Mouse (Mus musculus): ENCODE results near the gene Suv39h2. TPM values are rescaled to one million over a fixed set of nuclear protein-coding genes. Genes with fewer than 3 reads are reported as not detected.

Gene Suv39h2
- total RNA-seq, 1 experiment from 2014 or later: 20.8 TPM

DNA sequence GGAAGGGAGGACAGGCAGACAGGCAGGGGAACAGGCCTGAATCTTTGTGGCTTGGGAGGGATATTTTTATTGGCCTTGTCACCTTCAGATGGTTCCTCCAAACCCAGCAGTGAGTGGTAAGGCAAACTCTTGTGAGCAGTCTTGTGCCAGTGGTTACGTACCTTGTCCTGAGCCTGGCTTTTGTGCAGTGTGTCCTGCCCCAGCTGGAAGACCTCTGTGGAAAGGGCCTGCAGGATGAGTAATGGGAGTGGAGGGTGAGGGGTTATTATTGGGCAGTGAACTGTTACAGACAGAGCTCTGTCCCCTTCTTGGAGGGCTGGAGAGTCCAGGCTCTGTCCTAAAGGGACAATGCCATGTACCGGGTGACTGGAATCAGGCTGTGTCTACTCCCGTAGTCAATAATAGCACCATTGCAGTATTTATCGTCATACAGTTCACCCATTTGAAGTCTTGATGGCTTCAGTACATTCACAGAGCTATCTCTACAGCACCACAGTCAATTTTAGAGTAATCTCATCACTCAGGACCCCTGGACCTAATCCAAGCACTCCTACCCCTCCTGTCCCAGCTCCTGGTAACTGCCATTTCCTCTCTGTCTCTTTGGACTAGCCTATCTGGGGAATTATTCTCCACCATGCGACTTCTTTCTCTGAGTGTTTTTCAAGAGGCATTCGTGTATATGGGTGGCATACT is 39.3 kb downstream of the Suv39h2 start:
- no peak for ATAC-seq (replicated peaks in 1 of 2; ENCODE audit: insufficient read depth in 1 of 2, low FRiP score in 2 of 2, low TSS enrichment in 1 of 2, low read depth in 1 of 2, poor library complexity in 2 of 2, severe bottlenecking in 2 of 2)

DNA sequence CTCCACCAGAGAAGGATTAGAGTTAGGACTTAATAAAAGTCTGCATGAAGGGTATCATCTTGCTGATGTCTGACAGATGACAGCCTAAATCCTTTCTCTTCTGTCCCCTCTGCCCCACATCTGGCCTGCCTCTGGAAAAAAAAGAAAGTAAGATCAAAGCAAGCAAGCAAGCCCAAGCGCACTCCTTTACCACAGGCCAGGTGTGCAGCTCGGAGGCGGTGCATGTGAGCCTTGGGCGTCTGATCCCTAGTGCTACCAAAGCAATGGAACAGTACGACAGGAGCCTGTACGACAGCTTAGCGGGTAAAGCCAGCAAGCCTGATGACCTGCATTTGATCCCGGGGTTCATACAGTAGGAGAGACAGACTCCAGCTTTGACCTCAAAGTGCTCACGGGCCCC is 43.9 kb downstream of the Suv39h2 start:
- no peak for ATAC-seq (replicated peaks in 1 of 2; ENCODE audit: insufficient read depth in 1 of 2, low FRiP score in 2 of 2, low TSS enrichment in 1 of 2, low read depth in 1 of 2, poor library complexity in 2 of 2, severe bottlenecking in 2 of 2)

DNA sequence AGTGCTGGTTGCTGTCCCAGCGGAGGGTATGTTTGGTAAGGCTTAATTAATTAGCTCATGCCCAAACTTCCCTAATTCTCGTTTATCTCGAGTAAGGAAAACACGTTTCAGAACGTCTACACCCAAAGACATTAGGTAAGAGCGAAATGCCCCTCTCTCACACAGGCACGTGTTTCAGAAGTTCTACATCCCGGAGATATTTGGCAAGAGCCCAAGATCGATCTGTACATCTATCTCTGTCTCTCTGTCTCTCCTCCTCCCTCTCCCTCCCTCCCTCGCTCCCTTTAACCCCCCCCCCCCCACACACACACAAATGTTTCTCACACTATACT is 50.3 kb downstream of the Suv39h2 start:
- ATAC-seq (replicated peaks in 1 of 2; ENCODE audit: insufficient read depth in 1 of 2, low FRiP score in 2 of 2, low TSS enrichment in 1 of 2, low read depth in 1 of 2, poor library complexity in 2 of 2, severe bottlenecking in 2 of 2): no peak

DNA sequence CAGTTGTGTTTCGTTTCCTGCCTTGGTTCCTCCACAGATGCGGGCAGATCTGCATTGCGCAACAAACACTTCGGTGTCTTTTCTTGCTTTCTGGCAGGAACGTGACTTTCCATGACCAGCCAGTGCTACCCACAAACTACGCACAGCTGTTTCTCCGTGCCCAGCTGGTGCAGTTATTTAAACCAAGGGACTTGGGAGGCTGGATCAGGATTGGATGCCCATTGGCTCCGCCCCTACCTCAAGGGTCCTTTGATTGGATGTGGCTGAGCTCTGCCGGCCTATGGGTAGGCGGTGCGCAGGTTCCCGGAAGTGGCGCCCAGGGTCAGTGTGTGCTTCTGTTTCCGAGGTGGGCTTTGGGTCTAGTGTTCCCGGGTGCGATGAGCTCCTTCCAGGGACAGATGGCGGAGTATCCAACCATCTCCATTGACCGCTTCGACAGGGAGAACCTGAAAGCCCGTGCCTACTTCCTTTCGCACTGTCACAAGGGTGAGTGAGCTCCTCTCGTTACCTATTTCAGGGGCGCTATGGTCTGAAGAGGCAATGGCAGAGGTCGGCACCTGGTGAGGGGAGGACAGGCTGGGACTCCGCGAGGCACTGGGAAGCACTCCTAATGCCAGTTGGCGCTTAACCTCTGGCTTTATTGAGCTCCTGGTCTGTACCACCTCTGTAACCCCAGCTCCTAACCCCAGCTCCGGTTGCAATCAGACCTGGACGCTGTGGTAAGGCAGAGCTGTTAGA is 50.8 kb downstream of the Suv39h2 start, which contains the start of gene Dclre1c:
Gene Dclre1c, plus strand, starts transcription at position 291 of the 738 bp plus-strand sequence.
- ATAC-seq (replicated peaks in 1 of 2; ENCODE audit: insufficient read depth in 1 of 2, low FRiP score in 2 of 2, low TSS enrichment in 1 of 2, low read depth in 1 of 2, poor library complexity in 2 of 2, severe bottlenecking in 2 of 2): peak; percentile 94 to 97

DNA sequence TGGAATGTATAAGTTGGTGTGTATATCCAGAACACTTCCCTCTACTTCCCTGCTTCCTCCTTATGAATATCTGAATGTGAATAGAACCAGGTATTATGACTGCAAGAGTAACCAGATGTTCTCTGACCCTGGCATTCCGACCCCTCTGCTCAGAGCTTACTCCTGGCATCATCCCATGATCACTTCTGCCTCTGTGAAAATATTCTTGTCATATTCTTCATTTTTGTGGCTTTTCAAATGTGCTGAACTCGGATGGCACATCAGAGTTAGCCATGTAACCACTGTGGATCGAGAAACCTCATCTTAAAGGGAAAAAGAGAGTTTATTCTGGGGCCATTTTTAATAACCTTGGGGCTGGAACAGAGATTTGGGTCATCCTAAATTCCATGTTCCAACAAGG is 52.3 kb downstream of the Suv39h2 start, which contains the start of gene Meig1:
Gene Meig1, minus strand, starts transcription at position 101 of the 400 bp plus-strand sequence.
- no peak for ATAC-seq (replicated peaks in 1 of 2; ENCODE audit: insufficient read depth in 1 of 2, low FRiP score in 2 of 2, low TSS enrichment in 1 of 2, low read depth in 1 of 2, poor library complexity in 2 of 2, severe bottlenecking in 2 of 2)

DNA sequence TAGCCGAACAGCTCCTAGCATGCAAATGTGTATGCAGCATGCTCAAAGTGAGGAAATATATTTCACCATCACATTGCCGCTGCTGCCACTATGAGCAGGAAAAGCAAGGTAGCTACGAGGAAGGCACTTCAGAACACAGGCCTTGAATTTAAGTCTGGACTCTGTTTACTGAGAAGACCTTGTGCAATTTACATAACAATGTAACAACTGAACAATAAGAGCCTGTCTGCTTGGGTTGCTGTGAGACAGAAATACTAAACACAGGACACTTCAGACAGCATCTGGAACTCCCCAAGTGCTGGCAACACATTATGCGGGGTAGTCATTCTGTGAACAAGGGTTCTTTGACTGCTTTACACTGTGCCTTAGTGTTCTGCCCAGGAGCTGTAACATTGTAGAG is 54.7 kb downstream of the Suv39h2 start:
- no peak for ATAC-seq (replicated peaks in 1 of 2; ENCODE audit: insufficient read depth in 1 of 2, low FRiP score in 2 of 2, low TSS enrichment in 1 of 2, low read depth in 1 of 2, poor library complexity in 2 of 2, severe bottlenecking in 2 of 2)

DNA sequence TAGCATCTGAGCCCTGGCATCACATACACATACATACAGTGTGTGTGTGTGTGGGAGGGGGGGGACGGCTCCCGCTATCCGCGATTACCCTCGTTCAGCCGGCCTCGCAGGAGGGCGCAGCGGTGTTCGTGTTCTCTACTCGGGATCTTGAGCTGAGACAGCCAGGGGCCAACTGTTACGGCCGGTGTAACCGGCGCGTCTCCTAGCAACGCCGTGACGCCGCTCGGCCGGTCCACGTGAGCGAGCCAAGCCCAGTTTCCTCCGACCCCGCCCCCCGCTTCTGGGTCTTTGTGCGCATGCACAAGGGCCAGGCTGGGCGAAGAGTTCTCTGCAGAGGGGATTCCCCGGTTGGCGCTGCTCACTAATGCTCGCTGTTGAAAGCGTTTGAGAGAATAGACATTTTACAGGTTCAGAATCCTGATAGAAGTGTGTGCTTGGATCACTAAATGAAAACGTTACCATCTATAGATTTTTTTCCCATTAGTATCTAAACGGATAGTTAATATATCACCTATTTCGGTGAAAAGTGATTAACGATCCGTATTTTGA is 55.9 kb downstream of the Suv39h2 start:
- ATAC-seq (replicated peaks in 1 of 2; ENCODE audit: insufficient read depth in 1 of 2, low FRiP score in 2 of 2, low TSS enrichment in 1 of 2, low read depth in 1 of 2, poor library complexity in 2 of 2, severe bottlenecking in 2 of 2): peak; percentile 72 to 86

DNA sequence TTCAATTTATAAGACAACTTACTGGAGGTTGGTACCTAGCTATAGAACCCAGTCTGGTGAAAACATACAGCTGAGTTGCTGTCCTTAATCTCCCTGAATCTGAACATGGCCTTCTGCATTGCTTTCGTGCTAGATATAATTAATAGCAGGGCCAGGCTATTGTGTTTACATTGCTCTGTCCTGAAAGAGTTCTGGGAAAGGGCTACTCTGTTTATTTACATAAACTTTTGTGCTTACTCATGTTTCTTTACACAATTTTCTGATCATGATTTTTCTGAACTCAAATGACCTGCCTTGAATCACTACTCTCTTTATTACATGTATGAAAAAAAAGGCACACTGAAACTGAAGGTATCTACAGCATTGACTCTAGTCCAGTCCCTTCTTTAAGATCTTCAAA is 59.2 kb downstream of the Suv39h2 start:
- ATAC-seq (replicated peaks in 1 of 2; ENCODE audit: insufficient read depth in 1 of 2, low FRiP score in 2 of 2, low TSS enrichment in 1 of 2, low read depth in 1 of 2, poor library complexity in 2 of 2, severe bottlenecking in 2 of 2): no peak

DNA sequence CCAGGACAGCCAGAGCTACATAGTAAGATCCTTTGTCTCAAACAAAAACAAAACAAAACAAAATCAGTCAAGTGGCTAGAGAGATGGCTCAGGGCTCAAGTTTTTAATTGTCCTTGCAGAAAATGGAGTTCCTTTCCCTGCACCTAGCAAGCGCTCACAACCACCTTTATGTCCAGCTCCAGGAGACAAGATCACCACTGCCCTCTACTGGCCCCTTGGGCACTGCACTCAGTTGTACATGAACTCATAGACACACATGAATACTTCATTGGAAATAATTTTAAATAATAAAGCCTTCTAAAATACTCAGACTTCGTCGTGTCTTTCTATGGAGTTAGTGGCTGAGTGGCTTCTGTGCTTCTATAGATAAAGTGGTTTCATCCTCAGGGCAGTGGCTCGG is 60.6 kb downstream of the Suv39h2 start:
- ATAC-seq (replicated peaks in 1 of 2; ENCODE audit: insufficient read depth in 1 of 2, low FRiP score in 2 of 2, low TSS enrichment in 1 of 2, low read depth in 1 of 2, poor library complexity in 2 of 2, severe bottlenecking in 2 of 2): no peak

DNA sequence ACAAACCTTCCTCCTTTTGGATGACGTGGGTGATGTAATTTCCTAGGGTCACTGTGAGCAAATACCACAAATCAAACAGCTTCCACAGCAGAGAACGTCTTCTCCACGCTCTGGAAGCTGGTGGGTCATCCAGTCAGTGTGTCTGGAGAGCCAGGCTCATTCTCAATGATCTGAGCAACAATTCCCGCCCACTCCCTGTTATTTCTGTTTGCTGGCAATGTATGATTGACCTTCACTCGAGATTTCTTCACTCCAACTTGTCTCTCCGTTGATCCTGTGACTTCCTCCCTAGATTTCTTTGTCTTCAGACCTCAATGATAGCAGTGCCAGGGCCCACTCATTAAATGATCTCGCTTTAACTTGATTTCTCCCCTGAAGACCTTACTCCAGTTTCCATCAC is 67.1 kb downstream of the Suv39h2 start:
- no peak for ATAC-seq (replicated peaks in 1 of 2; ENCODE audit: insufficient read depth in 1 of 2, low FRiP score in 2 of 2, low TSS enrichment in 1 of 2, low read depth in 1 of 2, poor library complexity in 2 of 2, severe bottlenecking in 2 of 2)

DNA sequence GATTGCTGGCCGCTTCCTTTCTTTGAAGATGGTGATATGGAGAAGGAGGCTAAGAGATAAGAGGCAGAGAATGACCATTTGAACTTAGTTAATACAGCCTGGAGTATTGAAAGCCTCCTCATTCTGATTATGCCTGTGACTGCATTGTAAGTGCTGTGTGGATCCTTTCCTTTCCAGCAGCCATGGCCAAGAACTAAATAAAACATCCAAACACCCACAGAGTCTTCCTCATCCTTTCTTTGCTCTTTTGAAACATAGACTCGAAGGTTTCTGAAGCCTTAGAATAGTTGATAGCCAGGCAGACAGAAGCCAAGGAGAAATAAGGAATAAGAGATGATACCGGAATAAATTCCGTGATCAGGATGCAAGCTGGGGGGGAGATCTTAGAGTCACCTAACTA is 68.8 kb downstream of the Suv39h2 start:
- ATAC-seq (replicated peaks in 1 of 2; ENCODE audit: insufficient read depth in 1 of 2, low FRiP score in 2 of 2, low TSS enrichment in 1 of 2, low read depth in 1 of 2, poor library complexity in 2 of 2, severe bottlenecking in 2 of 2): no peak

Other genes starting within 250 kb of the Suv39h2 start
- 40.7 and 51.9 TPM in 2 replicates for gene Nmt2, start 190.8 kb downstream of the Suv39h2 start, total RNA-seq (2017)
- 10.3 and 14.8 TPM in 2 replicates for gene Rpp38, start 142.4 kb downstream of the Suv39h2 start, total RNA-seq (2017)
- gene Acbd7, start 138.9 kb downstream of the Suv39h2 start, total RNA-seq (2017): not detected in 2 replicates
- gene Olah, start 77.8 kb downstream of the Suv39h2 start, total RNA-seq (2017): not detected in 2 replicates
- gene Meig1, start 52.4 kb downstream of the Suv39h2 start, total RNA-seq (2017): not detected in 2 replicates
- 18.6 and 27.2 TPM in 2 replicates for gene Dclre1c, start 50.9 kb downstream of the Suv39h2 start, total RNA-seq (2017)
- gene Gm45902, start 37.8 kb upstream of the Suv39h2 start, total RNA-seq (2017): 13.8 and 23.2 TPM in 2 replicates
- gene Hspa14, start 37.8 kb upstream of the Suv39h2 start, total RNA-seq (2017): 130 and 160 TPM in 2 replicates
- gene Cdnf, start 38.0 kb upstream of the Suv39h2 start, total RNA-seq (2017): 1.1 and 3.7 TPM in 2 replicates
- 624 and 986 TPM in 2 replicates for gene Fam107b, start 95.5 kb upstream of the Suv39h2 start, total RNA-seq (2017)